10 mouse cellular contexts compared by ENCODE assay signal in the genomic region with DNA sequence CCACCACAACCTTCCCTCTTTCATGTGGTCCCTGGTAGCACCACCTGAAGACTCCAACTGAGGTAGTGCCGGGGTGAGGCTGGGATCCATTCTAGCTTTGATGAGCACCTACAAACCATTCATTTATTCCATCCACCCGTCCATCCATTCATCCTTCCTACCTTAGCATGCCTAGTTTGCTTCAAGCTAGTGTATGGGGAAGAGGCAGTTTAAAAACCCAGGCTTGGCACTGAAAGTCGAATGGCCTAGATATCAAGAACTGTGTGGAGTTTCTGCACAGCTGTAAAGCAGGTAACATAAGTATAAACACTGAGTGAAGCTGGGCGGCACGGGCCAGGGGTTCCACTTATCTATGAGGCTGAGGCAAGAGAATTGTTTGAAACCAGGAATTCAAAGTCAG. TPM values are rescaled to one million over a fixed set of nuclear protein-coding genes. Genes with fewer than 3 reads are reported as not detected.
DNase-seq lines count a peak whose midpoint lies in the region; ATAC-seq and TF ChIP-seq lines count a peak whose summit lies in the region.
"Had no signal": no experiment of that assay in that cellular context is flagged by ENCODE, and none has a peak within 500 bp of the region (broad histone marks: within the 10 kb centered on the region; RNA-seq: fewer than 3 reads in every experiment).

No protein-coding gene starts in this region.

- TF ChIP-seq EP300 in liver, postnatal 0 days (IDR thresholded peaks at IDR 0.05; ENCODE audit: low read depth) = no peak

- no peak for DNase-seq in heart, postnatal 25 days (ENCODE audit: low spot score)
- no peak for DNase-seq in limb, embryonic 10.5 days (ENCODE audit: low spot score)
- no peak for DNase-seq in liver, postnatal 0 days
- DNase-seq in right cerebral cortex, postnatal 10 days (ENCODE audit: low spot score in 2 of 2) = no peak
- no peak for DNase-seq in embryo, embryonic 11 days

- 0 out of 2 replicates have a peak, but pooled peaks cover 4% of the 10 kb centered on the region for H3K9me3 ChIP-seq in heart, embryonic 12.5 days (replicated peaks)
- H3K9me3 ChIP-seq in midbrain, embryonic 13.5 days = no peaks in the 10 kb centered on the region
- H3K9me3 ChIP-seq in midbrain, embryonic 16.5 days (replicated peaks; ENCODE audit: control insufficient read depth, low read length, poor library complexity, severe bottlenecking) = no peaks in the 10 kb centered on the region
- no peaks in the 10 kb centered on the region for H3K9me3 ChIP-seq in limb, embryonic 10.5 days (replicated peaks)
- no peaks in the 10 kb centered on the region for H3K9me3 ChIP-seq in liver, postnatal 0 days (ENCODE audit: low read length)

- no peak for TF ChIP-seq CTCF in liver, postnatal 0 days (IDR thresholded peaks at IDR 0.05; ENCODE audit: low read depth)

- intact Hi-C loops in heart, postnatal 25 days (cut with DNase I) = no loop called here

- H3K4me1 ChIP-seq in heart, embryonic 12.5 days (replicated peaks) = peaks cover 22% of the 10 kb centered on the region
- H3K4me1 ChIP-seq in midbrain, embryonic 13.5 days (replicated peaks) = peaks cover 21% of the 10 kb centered on the region
- peaks cover 9% of the 10 kb centered on the region; the same call in 1 of the 2 replicates for H3K4me1 ChIP-seq in midbrain, embryonic 16.5 days (ENCODE audit: control insufficient read depth, insufficient read depth, low read length)
- H3K4me1 ChIP-seq in limb, embryonic 10.5 days = peaks cover 21% of the 10 kb centered on the region
- H3K4me1 ChIP-seq in liver, postnatal 0 days (ENCODE audit: insufficient read depth) = peaks cover 17% of the 10 kb centered on the region

- peaks cover 23% of the 10 kb centered on the region for H3K36me3 ChIP-seq in heart, embryonic 12.5 days
- H3K36me3 ChIP-seq in midbrain, embryonic 13.5 days = peaks cover 25% of the 10 kb centered on the region
- peaks cover 13% of the 10 kb centered on the region for H3K36me3 ChIP-seq in midbrain, embryonic 16.5 days (ENCODE audit: control insufficient read depth, insufficient read depth, low read length)
- peaks cover 28% of the 10 kb centered on the region for H3K36me3 ChIP-seq in limb, embryonic 10.5 days
- H3K36me3 ChIP-seq in liver, postnatal 0 days (replicated peaks; ENCODE audit: insufficient read depth, low read length) = peaks cover 26% of the 10 kb centered on the region

- no peak overlapping the region for H3K4me3 ChIP-seq in heart, embryonic 12.5 days
- no peak overlapping the region for H3K4me3 ChIP-seq in midbrain, embryonic 13.5 days (replicated peaks)
- H3K4me3 ChIP-seq in midbrain, embryonic 16.5 days (ENCODE audit: low read depth, low read length) = no peak overlapping the region
- H3K4me3 ChIP-seq in limb, embryonic 10.5 days = peak overlapping the region; percentile 64; the same call in 1 of the 2 replicates
- no peak overlapping the region for H3K4me3 ChIP-seq in liver, postnatal 0 days (ENCODE audit: low read depth, low read length)

- ATAC-seq in heart, embryonic 12.5 days (ENCODE audit: insufficient number of reproducible peaks, low FRiP score) = no peak
- no peak for ATAC-seq in midbrain, embryonic 13.5 days
- no peak for ATAC-seq in midbrain, embryonic 16.5 days
- ATAC-seq in liver, postnatal 0 days = peak; percentile 21

- peak overlapping the region; percentile 91 for H3K4me2 ChIP-seq in heart, embryonic 12.5 days
- 0 out of 2 replicates have a peak overlapping the region, but pooled peaks have one; percentile 75 for H3K4me2 ChIP-seq in midbrain, embryonic 13.5 days (replicated peaks)
- H3K4me2 ChIP-seq in midbrain, embryonic 16.5 days (ENCODE audit: low read length) = no peak overlapping the region; the same call in 1 of the 2 replicates
- peak overlapping the region; percentile 90 for H3K4me2 ChIP-seq in liver, postnatal 0 days (ENCODE audit: low read depth, low read length)

- H3K9ac ChIP-seq in heart, embryonic 12.5 days = no peak overlapping the region
- no peak overlapping the region for H3K9ac ChIP-seq in midbrain, embryonic 13.5 days (replicated peaks)
- H3K9ac ChIP-seq in midbrain, embryonic 16.5 days (ENCODE audit: low read depth, low read length) = no peak overlapping the region
- no peak overlapping the region for H3K9ac ChIP-seq in liver, postnatal 0 days (replicated peaks)

- 77% methylated on average over 5 of the region's 5 CpGs for WGBS in heart, embryonic 12.5 days
- 89% methylated on average over 5 of the region's 5 CpGs for WGBS in midbrain, embryonic 13.5 days
- 90% methylated on average over 5 of the region's 5 CpGs for WGBS in midbrain, embryonic 16.5 days
- 90% methylated on average over 5 of the region's 5 CpGs for WGBS in limb, embryonic 10.5 days
- WGBS in liver, postnatal 0 days (ENCODE audit: insufficient replicate concordance) = 72% methylated on average over 5 of the region's 5 CpGs

- H3K27ac ChIP-seq in heart, embryonic 12.5 days (ENCODE audit: poor library complexity, severe bottlenecking) = no peak overlapping the region
- no peak overlapping the region for H3K27ac ChIP-seq in midbrain, embryonic 13.5 days
- no peak overlapping the region for H3K27ac ChIP-seq in midbrain, embryonic 16.5 days (ENCODE audit: low read length)
- H3K27ac ChIP-seq in limb, embryonic 10.5 days = no peak overlapping the region; the same call in 1 of the 2 replicates
- H3K27ac ChIP-seq in liver, postnatal 0 days (ENCODE audit: low read depth) = peak overlapping the region; percentile 77
- H3K27ac ChIP-seq: left cerebral cortex, adult 2 months; neural tube, embryonic 12.5 days had no signal

- peaks cover 12% of the 10 kb centered on the region; the same call in 1 of the 2 replicates for H3K27me3 ChIP-seq in heart, embryonic 12.5 days (replicated peaks)
- H3K27me3 ChIP-seq in midbrain, embryonic 13.5 days = peaks cover 49% of the 10 kb centered on the region
- H3K27me3 ChIP-seq in midbrain, embryonic 16.5 days (ENCODE audit: control insufficient read depth, insufficient read depth, low read depth, low read length) = peaks cover 4% of the 10 kb centered on the region
- peaks cover 49% of the 10 kb centered on the region for H3K27me3 ChIP-seq in limb, embryonic 10.5 days (ENCODE audit: low read depth, poor library complexity, severe bottlenecking)
- peaks cover 12% of the 10 kb centered on the region for H3K27me3 ChIP-seq in liver, postnatal 0 days (ENCODE audit: insufficient read depth, low read length)

RNA-seq across cellular contexts. Expression of a gene that starts 0.6 kb away (rescaled TPM):
- polyA plus RNA-seq in heart, embryonic 12.5 days (2016; fragmentation: Nextera tagmentation; extraction: Ambion mirVana) = 2.4 and 3.0 TPM in 2 replicates
- total RNA-seq in heart, postnatal 25 days (2021) = under 1 TPM; 0.59 to 0.83 TPM
- polyA plus RNA-seq in midbrain, embryonic 13.5 days (2015; fragmentation: Nextera tagmentation; extraction: Ambion mirVana) = 4.0 and 4.9 TPM in 2 replicates
- polyA plus RNA-seq in midbrain, embryonic 16.5 days (2015; fragmentation: Nextera tagmentation; extraction: Ambion mirVana) = 11.2 and 13.1 TPM in 2 replicates
- 1.9 and 2.4 TPM in 2 replicates for polyA plus RNA-seq in limb, embryonic 10.5 days (2016; fragmentation: Nextera tagmentation; extraction: Ambion mirVana)
- 13.4 and 13.7 TPM in 2 replicates for polyA plus RNA-seq in liver, postnatal 0 days (2015; fragmentation: Nextera tagmentation; extraction: Ambion mirVana)

RNA-seq across cellular contexts. Expression of a gene that starts 10.1 kb away (rescaled TPM):
- 405 and 410 TPM in 2 replicates for polyA plus RNA-seq in heart, embryonic 12.5 days (2016; fragmentation: Nextera tagmentation; extraction: Ambion mirVana)
- total RNA-seq in heart, postnatal 25 days (2021) = 100 to 1,000 TPM; 144 to 157 TPM
- polyA plus RNA-seq in midbrain, embryonic 13.5 days (2015; fragmentation: Nextera tagmentation; extraction: Ambion mirVana) = 338 and 358 TPM in 2 replicates
- 304 and 313 TPM in 2 replicates for polyA plus RNA-seq in midbrain, embryonic 16.5 days (2015; fragmentation: Nextera tagmentation; extraction: Ambion mirVana)
- polyA plus RNA-seq in limb, embryonic 10.5 days (2016; fragmentation: Nextera tagmentation; extraction: Ambion mirVana) = 501 and 523 TPM in 2 replicates
- 368 and 376 TPM in 2 replicates for polyA plus RNA-seq in liver, postnatal 0 days (2015; fragmentation: Nextera tagmentation; extraction: Ambion mirVana)

RNA-seq across cellular contexts. Expression of a gene that starts 56.2 kb away (rescaled TPM):
- 68.8 and 72.1 TPM in 2 replicates for polyA plus RNA-seq in heart, embryonic 12.5 days (2016; fragmentation: Nextera tagmentation; extraction: Ambion mirVana)
- 10 to 100 TPM; 27.6 to 30.4 TPM for total RNA-seq in heart, postnatal 25 days (2021)
- polyA plus RNA-seq in midbrain, embryonic 13.5 days (2015; fragmentation: Nextera tagmentation; extraction: Ambion mirVana) = 101 and 104 TPM in 2 replicates
- polyA plus RNA-seq in midbrain, embryonic 16.5 days (2015; fragmentation: Nextera tagmentation; extraction: Ambion mirVana) = 68.0 and 78.3 TPM in 2 replicates
- 122 and 126 TPM in 2 replicates for polyA plus RNA-seq in limb, embryonic 10.5 days (2016; fragmentation: Nextera tagmentation; extraction: Ambion mirVana)
- polyA plus RNA-seq in liver, postnatal 0 days (2015; fragmentation: Nextera tagmentation; extraction: Ambion mirVana) = 30.4 and 34.5 TPM in 2 replicates

RNA-seq across cellular contexts. Expression of a gene that starts 56.3 kb away (rescaled TPM):
- polyA plus RNA-seq in heart, embryonic 12.5 days (2016; fragmentation: Nextera tagmentation; extraction: Ambion mirVana) = 161 and 176 TPM in 2 replicates
- 10 to 100 TPM; 62.4 to 64.9 TPM for total RNA-seq in heart, postnatal 25 days (2021)
- polyA plus RNA-seq in midbrain, embryonic 13.5 days (2015; fragmentation: Nextera tagmentation; extraction: Ambion mirVana) = 102 and 104 TPM in 2 replicates
- 61.0 and 69.5 TPM in 2 replicates for polyA plus RNA-seq in midbrain, embryonic 16.5 days (2015; fragmentation: Nextera tagmentation; extraction: Ambion mirVana)
- polyA plus RNA-seq in limb, embryonic 10.5 days (2016; fragmentation: Nextera tagmentation; extraction: Ambion mirVana) = 166 and 171 TPM in 2 replicates
- polyA plus RNA-seq in liver, postnatal 0 days (2015; fragmentation: Nextera tagmentation; extraction: Ambion mirVana) = 122 and 133 TPM in 2 replicates
